Mouse (Mus musculus) CH12.LX (cell line): Measurements from ENCODE around the gene Trpm3. TPM values are rescaled to one million over a fixed set of nuclear protein-coding genes. Genes with fewer than 3 reads are reported as not detected.

Experiments used
- DNase-seq: peaks from one replicate; pipeline ENCODE4 v3.0.0-alpha.2; 2013; ENCODE audit errors: extremely low read depth
- H3K27ac ChIP-seq: 2 replicates; pipeline ENCODE4 v1.5.1; 2012; ENCODE audit warnings: low read depth, mild to moderate bottlenecking, control low read depth, moderate library complexity; ENCODE audit not compliant: insufficient read depth
- H3K27me3 ChIP-seq: replicated peaks from 2 replicates; pipeline ENCODE3; 2012; ENCODE audit warnings: inconsistent platforms
- H3K36me3 ChIP-seq, 2 experiments: replicated peaks in 1 of 2; 2 replicates each; pipeline versions ENCODE3 to v1.6.1; 2012; ENCODE audit warnings: inconsistent platforms in 1 of 2, low read length in 1 of 2, mild to moderate bottlenecking in 1 of 2, mixed read lengths in 1 of 2, moderate library complexity in 1 of 2; ENCODE audit not compliant: control insufficient read depth in 1 of 2, insufficient read depth in 1 of 2
- H3K4me1 ChIP-seq, 2 experiments: 2 replicates each; pipeline ENCODE4 v1.6.1; 2012; ENCODE audit warnings: inconsistent platforms in 1 of 2, moderate library complexity in 1 of 2; ENCODE audit not compliant: insufficient read depth in 2 of 2, control insufficient read depth in 1 of 2
- H3K4me2 ChIP-seq: 2 replicates; pipeline ENCODE4 v1.6.1; 2012; ENCODE audit warnings: low read depth, mild to moderate bottlenecking, control low read depth; ENCODE audit not compliant: poor library complexity, insufficient read depth, severe bottlenecking
- H3K4me3 ChIP-seq, 3 experiments: fragments of 150-350 bp in 1 of 3; sonication (generic) in 1 of 3; replicated peaks in 1 of 3; 2 replicates each; pipeline versions ENCODE3 to v1.5.1; 2011 to 2012; ENCODE audit warnings: low read depth in 2 of 3, low read length in 2 of 3, mild to moderate bottlenecking in 2 of 3, moderate library complexity in 2 of 3, control low read depth in 1 of 3, improper control_type of control experiment in 1 of 3, inconsistent platforms in 1 of 3, mixed read lengths in 1 of 3; ENCODE audit not compliant: poor library complexity in 1 of 3
- H3K79me2 ChIP-seq: replicated peaks from 2 replicates; pipeline ENCODE4 v1.6.1; 2012; ENCODE audit warnings: mild to moderate bottlenecking, moderate library complexity; ENCODE audit not compliant: control insufficient read depth, poor library complexity, insufficient read depth, severe bottlenecking; ENCODE audit errors: extremely low read depth
- H3K9ac ChIP-seq: 2 replicates; pipeline ENCODE4 v1.6.1; 2012; ENCODE audit warnings: low read depth, mild to moderate bottlenecking, control low read depth, moderate library complexity; ENCODE audit not compliant: insufficient read depth
- H3K9me3 ChIP-seq: replicated peaks from 2 replicates; pipeline ENCODE3; 2012; ENCODE audit warnings: low read length, inconsistent platforms, mixed read lengths
- CHD2 ChIP-seq: IDR thresholded peaks from 2 replicates; pipeline ENCODE4 v1.6.1; 2011; ENCODE audit warnings: low read length, improper control_type of control experiment
- E2F4 ChIP-seq: IDR thresholded peaks from 2 replicates; pipeline ENCODE4 v1.6.1; 2011; ENCODE audit warnings: low read depth, low read length, improper control_type of control experiment; ENCODE audit not compliant: insufficient replicate concordance
- EP300 ChIP-seq: IDR thresholded peaks from 2 replicates; pipeline ENCODE4 v1.6.1; 2011; ENCODE audit warnings: low read length, improper control_type of control experiment
- HCFC1 ChIP-seq: IDR thresholded peaks from 2 replicates; pipeline ENCODE4 v1.6.1; 2012; ENCODE audit warnings: low read depth, mild to moderate bottlenecking, inconsistent platforms, low read length, improper control_type of control experiment
- IRF4 ChIP-seq: IDR thresholded peaks from 2 replicates; pipeline ENCODE4 v1.6.1; 2014; ENCODE audit warnings: low read depth, mild to moderate bottlenecking, inconsistent platforms, low read length, improper control_type of control experiment
- MXI1 ChIP-seq: IDR thresholded peaks from 2 replicates; pipeline ENCODE4 v1.6.1; 2011; ENCODE audit warnings: mild to moderate bottlenecking, low read depth, low read length, improper control_type of control experiment
- MYC ChIP-seq: IDR thresholded peaks from 2 replicates; pipeline ENCODE4 v1.6.1; 2011; ENCODE audit warnings: low read depth, mild to moderate bottlenecking, improper control_type of control experiment, low read length
- NRF1 ChIP-seq: IDR thresholded peaks from 2 replicates; pipeline ENCODE4 v1.6.1; 2014; ENCODE audit warnings: low read depth, mild to moderate bottlenecking, inconsistent platforms, low read length, improper control_type of control experiment, moderate library complexity
- POLR2A ChIP-seq: IDR thresholded peaks from 2 replicates; pipeline ENCODE4 v1.6.1; 2011; ENCODE audit warnings: low read depth, mild to moderate bottlenecking, improper control_type of control experiment, low read length
- RAD21 ChIP-seq: IDR thresholded peaks from 2 replicates; pipeline ENCODE4 v1.6.1; 2011; ENCODE audit warnings: low read depth, mild to moderate bottlenecking, low read length, improper control_type of control experiment, moderate library complexity
- RCOR1 ChIP-seq: conservative IDR thresholded peaks from 2 replicates; pipeline ENCODE4 v1.6.1; 2012; ENCODE audit warnings: low read depth, mild to moderate bottlenecking, inconsistent platforms, low read length, improper control_type of control experiment
- SIN3A ChIP-seq: IDR thresholded peaks from 2 replicates; pipeline ENCODE4 v1.6.1; 2012; ENCODE audit warnings: low read length, improper control_type of control experiment, inconsistent platforms
- TBP ChIP-seq: conservative IDR thresholded peaks from 2 replicates; pipeline ENCODE4 v1.6.1; 2011; ENCODE audit warnings: low read depth, low read length, improper control_type of control experiment
- USF1 ChIP-seq: IDR thresholded peaks from 2 replicates; pipeline ENCODE4 v1.6.1; 2014; ENCODE audit warnings: low read depth, mild to moderate bottlenecking, inconsistent platforms, low read length, improper control_type of control experiment
- USF2 ChIP-seq: conservative IDR thresholded peaks from 2 replicates; pipeline ENCODE4 v1.6.1; 2011; ENCODE audit warnings: low read depth, low read length, improper control_type of control experiment
- ZC3H11A ChIP-seq: IDR thresholded peaks from 2 replicates; pipeline ENCODE4 v1.6.1; 2012; ENCODE audit warnings: low read depth, mild to moderate bottlenecking, inconsistent platforms, low read length, improper control_type of control experiment
- ZKSCAN1 ChIP-seq: IDR thresholded peaks from 2 replicates; pipeline ENCODE4 v1.6.1; 2012; ENCODE audit warnings: low read depth, inconsistent platforms, low read length, improper control_type of control experiment, borderline replicate concordance
- dilution Hi-C: fragments of 300-500 bp; cut with MboI; formaldehyde crosslinking; loops from 2 replicates; pipeline ENCODE4 v1.14.3; 2020; ENCODE audit warnings: low sequenced_read_pairs; ENCODE audit not compliant: extremely low pct_unique_long_range_greater_than_20kb, extremely low pct_ligation_motif_present
- in situ Hi-C: fragments of 300-500 bp; cut with MboI; formaldehyde crosslinking; loops from 3 replicates; pipeline ENCODE4 v1.14.3; 2019; ENCODE audit warnings: low sequenced_read_pairs, low pct_ligation_motif_present, low pct_unique_long_range_greater_than_20kb, mixed read lengths
- polyA plus RNA-seq: library from polyadenylated mRNA; unstranded; fragments of >175 nt; gene quantifications from 2 replicates; pipeline ENCODE4 v1.2.1, GENCODE M21; 2012; ENCODE audit warnings: low read depth; ENCODE audit not compliant: insufficient read length
- total RNA-seq, 2 experiments: library from RNA; depleted of rRNA; stranded (reverse); fragments of 300-350 nt in 1 of 2; fragments of >200 nt in 1 of 2; gene quantifications; 2 replicates each; pipeline ENCODE4 v1.2.3; 2012 to 2014

Trpm3 gene
- total and polyA plus RNA-seq, 3 experiments, result 0.01 TPM; not detected in 2

DNA sequence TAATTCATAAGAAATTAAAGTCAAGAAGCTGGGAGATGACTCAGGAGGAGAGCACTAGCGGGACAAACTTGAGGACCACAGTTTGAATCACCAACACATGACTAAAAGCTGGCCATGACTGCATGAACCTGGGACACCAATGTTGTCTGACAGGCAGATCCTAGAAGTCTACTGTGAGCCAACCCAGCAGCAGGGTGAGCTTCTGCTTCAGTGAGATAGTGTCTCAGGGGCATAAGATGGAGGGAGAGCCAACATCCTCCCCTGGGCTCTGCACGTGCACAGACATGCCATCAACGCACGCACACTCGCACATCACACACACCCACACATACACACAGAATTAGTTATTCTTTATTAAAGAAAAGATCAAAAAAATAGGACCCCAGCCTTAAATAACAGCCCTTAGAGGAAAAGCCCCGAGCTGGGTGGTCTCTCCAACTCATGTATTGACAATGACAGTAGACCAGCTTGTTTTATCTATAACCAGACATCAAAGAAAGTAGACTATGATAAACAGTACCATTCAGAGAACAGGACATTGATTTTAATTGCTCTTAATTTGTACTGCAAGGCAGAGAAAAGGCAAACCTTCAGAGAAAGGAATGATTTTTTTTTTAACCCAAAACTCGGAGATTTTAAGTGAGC lies 884.6 kb downstream of the Trpm3 start:
- TF ChIP-seq EP300, result no peak
- no peak for TF ChIP-seq RAD21
- no peak for TF ChIP-seq ZC3H11A
- TF ChIP-seq MXI1, result no peak
- TF ChIP-seq USF2, result no peak
- no peak for TF ChIP-seq MYC
- TF ChIP-seq SIN3A, result no peak
- no peak for TF ChIP-seq USF1
- TF ChIP-seq NRF1, result no peak
- no peak for TF ChIP-seq RCOR1
- TF ChIP-seq POLR2A, result no peak
- no peaks in the 10 kb centered on the region for H3K4me1 ChIP-seq
- no peaks in the 10 kb centered on the region for H3K9me3 ChIP-seq
- no peak for DNase-seq
- no peaks in the 10 kb centered on the region for H3K27me3 ChIP-seq
- dilution Hi-C loops, result no loop called here
- no peak overlapping the region for H3K27ac ChIP-seq
- H3K79me2 ChIP-seq, result no peaks in the 10 kb centered on the region
- no peak overlapping the region for H3K9ac ChIP-seq
- H3K36me3 ChIP-seq, result no peaks in the 10 kb centered on the region
- no peak overlapping the region for H3K4me2 ChIP-seq
- in situ Hi-C loops, result no loop called here
- no peak overlapping the region for H3K4me3 ChIP-seq

DNA sequence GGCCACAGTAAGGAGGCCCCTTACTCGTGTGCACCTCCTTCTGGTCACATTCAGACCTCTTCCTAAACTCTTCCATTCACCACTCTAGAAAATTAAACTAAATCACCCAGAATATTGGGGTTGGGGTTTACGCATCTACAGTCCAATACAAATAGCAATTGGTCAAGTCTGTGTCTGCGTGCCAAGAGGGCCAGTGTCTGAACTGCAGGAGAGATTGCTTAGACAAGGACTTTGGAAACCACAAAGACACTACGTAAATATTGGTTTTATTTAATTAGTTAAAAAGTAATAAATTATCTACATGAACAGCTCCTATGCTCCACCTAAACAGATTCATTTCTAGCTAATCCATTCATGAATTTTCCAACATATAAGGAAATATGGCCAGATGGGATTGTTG lies 886.0 kb downstream of the Trpm3 start:
- in situ Hi-C loops, result no loop called here
- no peak overlapping the region for H3K4me3 ChIP-seq
- TF ChIP-seq HCFC1 (no peak), MYC (no peak), ZKSCAN1 (no peak), CHD2 (no peak), RAD21 (no peak), USF1 (no peak), TBP (no peak), IRF4 (no peak), E2F4 (no peak)
- TF ChIP-seq, all 38 proteins: peak for 0
- H3K79me2 ChIP-seq, result no peaks in the 10 kb centered on the region
- H3K27me3 ChIP-seq, result no peaks in the 10 kb centered on the region
- no peaks in the 10 kb centered on the region for H3K4me1 ChIP-seq
- H3K27ac ChIP-seq, result no peak overlapping the region
- no peaks in the 10 kb centered on the region for H3K9me3 ChIP-seq
- no peak overlapping the region for H3K4me2 ChIP-seq
- dilution Hi-C loops, result no loop called here
- H3K36me3 ChIP-seq, result no peaks in the 10 kb centered on the region
- H3K9ac ChIP-seq, result no peak overlapping the region
- DNase-seq, result no peak
